Mouse (Mus musculus) forebrain, postnatal 0 days (tissue): Measurements from ENCODE around the gene Hist1h4m. TPM values are rescaled to one million over a fixed set of nuclear protein-coding genes. Genes with fewer than 3 reads are reported as not detected.
"Not testable (repeated sequence)": the region's sequence is repeated elsewhere in the genome, so short reads cannot be mapped to it uniquely, and the experiment has no call there.

Source experiments
- ATAC-seq: fragments of 200-750 bp; cut with Nextera tagmentation; 2 replicates; pipeline ENCODE4 v1.8.0; 2017; ENCODE audit warnings: mild to moderate bottlenecking, moderate library complexity
- DNase-seq: peaks from one replicate; pipeline ENCODE4 v3.0.0-alpha.2; 2015
- H3K27ac ChIP-seq: fragments of 300-500 bp; sonication (generic); 2 replicates; pipeline ENCODE4 v1.5.1; 2014; ENCODE audit warnings: low read depth, mild to moderate bottlenecking, antibody characterized with exemption, low read length, moderate library complexity, mixed read lengths
- H3K27me3 ChIP-seq: fragments of 300-500 bp; sonication (generic); 2 replicates; pipeline ENCODE4 v1.6.1; 2014; ENCODE audit warnings: mild to moderate bottlenecking, low read length, mixed read lengths; ENCODE audit not compliant: insufficient read depth
- H3K36me3 ChIP-seq: fragments of 300-500 bp; sonication (generic); 2 replicates; pipeline ENCODE4 v1.6.1; 2014; ENCODE audit warnings: mild to moderate bottlenecking, moderate library complexity; ENCODE audit not compliant: insufficient read depth
- H3K4me1 ChIP-seq: fragments of 300-500 bp; sonication (generic); 2 replicates; pipeline ENCODE4 v1.6.1; 2014; ENCODE audit warnings: antibody characterized with exemption; ENCODE audit not compliant: insufficient read depth
- H3K4me2 ChIP-seq: fragments of 300-500 bp; sonication (generic); 2 replicates; pipeline ENCODE4 v1.6.1; 2014; ENCODE audit warnings: low read depth, mild to moderate bottlenecking, moderate library complexity
- H3K4me3 ChIP-seq: fragments of 300-500 bp; sonication (generic); 2 replicates; pipeline ENCODE4 v1.5.1; 2014; ENCODE audit warnings: low read depth, low read length, mixed read lengths
- H3K9ac ChIP-seq: fragments of 300-500 bp; sonication (generic); 2 replicates; pipeline ENCODE4 v1.6.1; 2014; ENCODE audit warnings: mild to moderate bottlenecking
- H3K9me3 ChIP-seq: fragments of 300-500 bp; sonication (generic); 2 replicates; pipeline ENCODE4 v1.6.1; 2016; ENCODE audit warnings: low read length
- CTCF ChIP-seq: sonication (generic); IDR thresholded peaks from 2 replicates; pipeline ENCODE4 v1.5.1; 2016; ENCODE audit warnings: antibody characterized with exemption, control low read depth, low read depth
- WGBS: fragments of 180-500 bp; shearing (Covaris S2); extraction: QIAGEN DNeasy Blood & Tissue Kit; methylation state at CpG from one replicate; pipeline ENCODE4 v1.1.7; 2014; 5-methylcytosine and 5-hydroxymethylcytosine counted together
- polyA plus RNA-seq: library from polyadenylated mRNA; unstranded; fragments of >200 nt; fragmentation: Nextera tagmentation; extraction: Ambion mirVana; gene quantifications from 2 replicates; pipeline ENCODE4 v1.2.1, GENCODE M21; 2015
- total RNA-seq: library from RNA; depleted of rRNA; stranded (reverse); fragments of >200 nt; gene quantifications from 2 replicates; pipeline ENCODE4 v1.2.3, GENCODE M21; 2014; rRNA removed

Gene Hist1h4m
- 1.3 and 1.7 TPM in 2 replicates for total RNA-seq
- not detected in 2 replicates for polyA plus RNA-seq

GRCm38 (mm10) chr13:21811539-21811938, at the start of gene Hist1h4m:
Hist1h4m (plus strand) TSS chr13:21811746.
- H3K4me1 ChIP-seq, H3K4me3 ChIP-seq, H3K36me3 ChIP-seq, H3K9ac ChIP-seq, DNase-seq, H3K27ac ChIP-seq, H3K9me3 ChIP-seq, H3K27me3 ChIP-seq: not testable (repeated sequence)
- no CpG with 5 or more reads among the region's 24 CpGs for WGBS
- peak; percentile 62 for ATAC-seq
- peak within 1 kb of the TSS; percentile 41 for H3K4me2 ChIP-seq

- WGBS: 3% methylated on average over 33 of the region's 33 CpGs
- peak overlapping the region; percentile 82 for H3K4me2 ChIP-seq
These were observed 32.5 kb upstream of the Hist1h4m start for GRCm38 (mm10) chr13:21778814-21779766.

GRCm38 (mm10) chr13:21779767-21780731, 31.5 kb upstream of the Hist1h4m start, which contains the start of gene Hist1h1b:
Hist1h1b (minus strand) TSS chr13:21780625.
- Histone ChIP-seq H3K9ac (peak within 1 kb of the TSS; percentile 51), H3K27ac (peak within 1 kb of the TSS; percentile 57), H3K36me3 (no peaks in the 10 kb centered on the region), H3K4me1 (peaks cover 22% of the 10 kb centered on the region), H3K4me2 (peak within 1 kb of the TSS; percentile 82), H3K9me3 (no peaks in the 10 kb centered on the region), H3K4me3 (peak within 1 kb of the TSS; percentile 45), H3K27me3 (no peaks in the 10 kb centered on the region)
- under 1% methylated on average over 44 of the region's 44 CpGs for WGBS
- ATAC-seq: no peak; the same call in 1 of the 2 replicates
- no peak for TF ChIP-seq CTCF
- peak; percentile 58 for DNase-seq

More at GRCm38 (mm10) chr13:21778814-21779766, 32.5 kb upstream of the Hist1h4m start:
- Histone ChIP-seq H3K9ac (peak overlapping the region; percentile 51), H3K9me3 (no peaks in the 10 kb centered on the region), H3K27ac (peak overlapping the region; percentile 57), H3K4me1 (peaks cover 22% of the 10 kb centered on the region), H3K4me3 (peak overlapping the region; percentile 45), H3K36me3 (no peaks in the 10 kb centered on the region), H3K27me3 (no peaks in the 10 kb centered on the region)
- ATAC-seq (peak; percentile 96), DNase-seq (peak; percentile 89)
- TF ChIP-seq CTCF: no peak

GRCm38 (mm10) chr13:21781021-21781555, 30.5 kb upstream of the Hist1h4m start:
- Histone ChIP-seq H3K9ac (no peak overlapping the region), H3K9me3 (no peaks in the 10 kb centered on the region), H3K36me3 (no peaks in the 10 kb centered on the region), H3K4me3 (no peak overlapping the region), H3K4me1 (peaks cover 25% of the 10 kb centered on the region), H3K27ac (no peak overlapping the region), H3K4me2 (peak overlapping the region; percentile 82), H3K27me3 (no peaks in the 10 kb centered on the region)
- 43% methylated on average over 6 of the region's 6 CpGs for WGBS
- DNase-seq (no peak), ATAC-seq (no peak)
- TF ChIP-seq CTCF: no peak

GRCm38 (mm10) chr13:21781639-21782038, 29.9 kb upstream of the Hist1h4m start:
- TF ChIP-seq CTCF: no peak
- H3K36me3 ChIP-seq: no peaks in the 10 kb centered on the region
- no peak overlapping the region for H3K4me3 ChIP-seq
- 93% methylated on average over 1 of the region's 1 CpGs for WGBS
- H3K4me2 ChIP-seq: no peak overlapping the region
- H3K4me1 ChIP-seq: peaks cover 29% of the 10 kb centered on the region
- no peaks in the 10 kb centered on the region for H3K9me3 ChIP-seq
- no peak overlapping the region for H3K27ac ChIP-seq
- ATAC-seq (no peak), DNase-seq (no peak)
- H3K27me3 ChIP-seq: no peaks in the 10 kb centered on the region
- H3K9ac ChIP-seq: no peak overlapping the region

GRCm38 (mm10) chr13:21782361-21783254, 28.9 kb upstream of the Hist1h4m start:
- DNase-seq (peak; percentile 30), ATAC-seq (peak; percentile 3; the same call in 1 of the 2 replicates)
- H3K27me3 ChIP-seq, H3K36me3 ChIP-seq, H3K9me3 ChIP-seq: not testable (repeated sequence)
- under 1% methylated on average over 12 of the region's 35 CpGs for WGBS
- Histone ChIP-seq H3K4me2 (peak overlapping the region; percentile 76), H3K4me1 (peaks cover 29% of the 10 kb centered on the region), H3K9ac (peak overlapping the region; percentile 57), H3K4me3 (peak overlapping the region; percentile 39), H3K27ac (peak overlapping the region; percentile 60)
